Mouse (Mus musculus): ENCODE data around the gene Sertad1.

Sertad1 gene

DNA sequence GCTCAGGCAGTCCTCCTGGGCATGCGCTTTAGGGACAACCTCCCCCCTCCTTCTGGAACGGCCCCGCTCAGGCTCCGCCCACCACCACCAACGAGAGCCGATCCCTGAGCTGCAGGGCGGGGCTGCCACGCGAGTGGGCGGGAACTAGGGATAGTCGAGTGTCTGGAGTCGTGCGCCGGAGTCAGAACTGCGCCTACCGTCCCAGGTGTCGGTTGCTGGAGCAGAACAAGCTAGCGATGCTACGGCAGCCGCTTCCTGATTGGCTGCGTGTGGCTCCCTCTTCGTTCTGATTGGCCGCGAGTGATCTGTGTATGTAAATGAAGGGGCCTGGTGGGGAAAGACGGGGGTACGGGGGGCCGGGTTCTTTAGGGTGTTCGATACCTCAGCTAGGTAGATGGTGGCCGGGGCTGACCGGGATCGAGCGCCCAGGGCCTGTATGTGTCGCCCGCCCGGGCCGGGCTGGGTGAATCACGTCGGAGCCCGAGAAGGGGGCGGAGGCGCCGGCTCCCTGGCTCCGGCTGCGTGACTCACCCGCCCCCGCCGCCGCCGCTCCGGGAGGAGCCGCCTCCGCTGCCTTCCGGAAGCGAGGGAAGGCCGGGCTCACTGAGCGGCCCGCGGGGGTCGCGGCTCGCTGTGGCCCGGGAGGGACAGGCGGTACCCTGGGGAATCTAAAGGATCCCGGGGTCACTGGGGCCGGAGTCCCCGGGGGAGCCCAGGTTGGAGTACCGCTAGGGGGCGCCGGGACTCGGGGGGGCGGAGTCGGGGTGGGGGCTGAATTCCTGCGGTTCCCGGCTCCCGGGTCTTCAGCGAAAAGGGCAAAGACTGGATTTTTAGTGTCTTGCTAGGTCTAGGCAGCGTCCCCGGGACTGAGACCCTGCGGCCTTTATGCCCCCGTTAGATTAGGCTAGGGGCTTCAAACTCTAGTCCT lies at the start of gene Sertad1:
Sertad1 (plus strand) TSS at position 141 of the 928 bp plus-strand sequence.
- DNase-seq, result peak; percentile 100

- no peak for DNase-seq
Observed at GRCm38 (mm10) chr7:27437544-27437943, 49.2 kb upstream of the Sertad1 start.

DNA sequence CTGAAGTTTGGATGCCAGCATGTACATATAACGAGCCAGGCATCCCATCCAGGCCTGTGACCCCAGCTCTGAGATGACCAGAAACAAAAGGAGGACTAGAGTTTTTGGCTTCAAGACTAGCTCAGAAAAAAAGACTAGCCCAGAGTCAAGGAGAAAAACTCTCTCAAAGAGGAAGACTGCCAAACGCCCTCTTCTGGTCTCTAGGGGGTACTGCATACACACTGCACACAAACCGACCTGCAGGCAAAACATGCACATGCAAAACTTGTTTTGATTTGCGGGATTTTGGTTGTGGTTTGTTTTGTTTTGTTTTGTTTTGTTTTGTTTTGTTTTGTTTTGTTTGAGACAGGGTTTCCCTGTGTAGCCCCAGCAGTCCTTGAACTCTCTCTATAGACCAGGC lies 46.7 kb upstream of the Sertad1 start:
- no peak for DNase-seq

GRCm38 (mm10) chr7:27446051-27446450 lies 40.7 kb upstream of the Sertad1 start:
- DNase-seq, result no peak

GRCm38 (mm10) chr7:27446521-27447418 lies 39.9 kb upstream of the Sertad1 start:
- DNase-seq, result peak; percentile 10

DNA sequence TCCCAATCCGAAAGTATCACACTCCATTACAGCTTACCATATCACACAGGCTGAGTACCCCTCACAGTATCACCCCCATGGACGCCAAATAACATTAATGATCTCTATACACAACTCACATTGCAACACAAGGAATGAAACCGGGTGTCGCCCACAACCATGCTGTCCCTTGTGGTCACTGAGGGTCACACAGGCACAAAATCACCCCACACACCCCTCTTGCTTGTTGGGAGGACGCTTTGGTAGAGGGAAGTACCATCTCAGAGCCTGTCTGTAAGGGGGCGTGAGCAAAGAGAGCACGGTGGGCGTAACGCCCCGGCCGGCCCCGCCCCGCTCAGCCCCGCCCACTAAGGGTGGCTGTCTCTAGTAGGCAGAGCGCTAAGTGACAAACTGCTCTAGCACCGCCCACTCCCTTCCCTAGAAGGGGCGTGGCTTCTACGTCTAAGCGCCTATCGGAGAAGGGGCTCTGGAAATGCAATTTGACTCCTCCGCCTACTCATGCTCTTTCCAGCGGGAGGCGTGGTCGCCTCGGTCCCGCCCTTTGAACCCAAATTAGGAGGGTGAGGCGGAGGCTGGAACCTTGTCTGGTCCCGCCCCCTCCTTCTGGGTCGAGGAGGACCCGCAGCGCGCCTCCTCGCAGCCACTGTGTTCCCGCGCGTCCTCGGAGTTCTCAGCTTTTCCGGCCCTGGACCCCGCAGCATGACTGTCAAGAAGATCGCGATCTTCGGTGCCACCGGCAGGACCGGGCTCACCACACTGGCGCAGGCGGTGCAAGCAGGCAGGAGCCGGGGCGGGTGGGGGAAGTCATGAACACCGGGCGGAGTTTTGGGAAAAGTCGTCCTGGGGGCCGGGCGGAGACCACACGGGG lies 39.1 kb upstream of the Sertad1 start, which contains the start of the genes Sptbn4 and Blvrb:
Sptbn4 (minus strand) TSS at position 268 of the 868 bp plus-strand sequence.
Blvrb (plus strand) TSS at position 560 of the 868 bp plus-strand sequence.
- peak; percentile 100 for DNase-seq

DNA sequence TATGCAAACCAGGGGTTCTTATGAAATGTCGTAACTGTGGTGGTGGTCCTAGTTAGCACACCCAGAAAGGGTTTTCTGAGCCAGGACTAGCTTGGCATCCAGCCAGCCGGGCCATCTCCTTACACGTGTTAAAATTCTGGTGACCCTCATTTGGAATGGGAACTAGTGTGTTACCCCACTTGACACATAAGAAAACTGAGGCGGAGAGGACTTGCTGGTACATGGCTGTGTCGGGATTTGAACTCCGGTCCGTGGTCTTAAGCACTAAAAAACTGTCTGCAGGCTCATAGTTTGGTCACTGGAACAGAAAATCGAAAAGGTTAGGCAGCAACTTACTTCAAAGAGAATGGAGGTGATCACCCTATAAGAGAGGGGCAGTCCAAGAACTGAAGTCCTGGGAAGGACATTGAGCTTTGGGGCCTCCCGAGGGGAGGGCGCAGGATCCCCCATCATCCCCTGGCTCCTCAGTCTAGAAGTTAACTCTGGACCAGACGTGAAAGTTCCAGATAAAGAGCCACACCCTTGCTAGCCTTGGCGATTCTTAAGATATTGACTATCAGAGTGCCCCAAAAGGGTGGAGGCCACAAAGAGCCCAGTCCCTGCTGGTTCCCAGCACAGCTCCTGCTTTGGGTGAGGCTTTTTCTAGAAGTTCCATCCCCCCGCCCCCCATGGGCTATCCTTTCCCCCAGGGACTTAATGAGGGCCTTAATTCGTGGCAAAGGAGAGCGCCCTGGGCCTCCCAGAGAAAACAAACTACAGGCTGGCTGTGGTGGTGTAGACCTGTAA lies 38.1 kb upstream of the Sertad1 start:
- DNase-seq, result no peak

GRCm38 (mm10) chr7:27449256-27449862 lies 37.4 kb upstream of the Sertad1 start:
- peak; percentile 60 for DNase-seq

- no peak for DNase-seq
Observed at GRCm38 (mm10) chr7:27451359-27451758, 35.4 kb upstream of the Sertad1 start.

- no peak for DNase-seq
Observed at GRCm38 (mm10) chr7:27452206-27452770, 34.4 kb upstream of the Sertad1 start.

DNA sequence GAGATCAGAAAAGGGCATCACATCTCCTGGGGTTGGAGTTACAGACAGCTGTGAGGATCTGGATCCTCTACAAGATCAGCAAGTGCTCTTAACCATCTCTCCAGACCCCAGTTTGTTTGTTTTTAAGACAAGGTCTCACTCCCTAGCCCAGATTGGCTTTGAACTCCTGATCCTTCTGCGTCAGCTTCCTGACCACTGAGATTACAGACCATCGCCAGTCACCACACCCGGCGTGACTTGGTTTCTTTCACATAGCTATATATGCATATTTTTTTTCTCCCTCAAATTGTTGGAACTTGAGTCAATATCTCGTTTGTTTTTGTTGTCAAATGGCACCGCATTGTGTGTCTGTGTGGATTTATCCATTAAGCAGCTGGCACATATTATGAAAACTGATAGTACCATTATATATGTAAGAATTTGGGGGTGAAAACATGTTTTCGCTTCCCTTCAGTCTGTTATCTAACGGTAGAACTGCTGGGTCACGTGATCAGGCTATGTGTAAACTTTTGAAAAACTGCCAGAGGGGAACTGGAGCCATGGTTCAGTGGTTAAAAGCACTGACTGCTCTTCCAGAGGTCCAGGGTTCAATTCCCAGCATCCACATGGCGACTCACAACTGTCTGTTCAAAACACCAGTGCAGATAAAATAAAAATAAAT lies 32.1 kb upstream of the Sertad1 start:
- DNase-seq, result no peak

- DNase-seq, result no peak
Observed at GRCm38 (mm10) chr7:27455273-27455672, 31.4 kb upstream of the Sertad1 start.

DNA sequence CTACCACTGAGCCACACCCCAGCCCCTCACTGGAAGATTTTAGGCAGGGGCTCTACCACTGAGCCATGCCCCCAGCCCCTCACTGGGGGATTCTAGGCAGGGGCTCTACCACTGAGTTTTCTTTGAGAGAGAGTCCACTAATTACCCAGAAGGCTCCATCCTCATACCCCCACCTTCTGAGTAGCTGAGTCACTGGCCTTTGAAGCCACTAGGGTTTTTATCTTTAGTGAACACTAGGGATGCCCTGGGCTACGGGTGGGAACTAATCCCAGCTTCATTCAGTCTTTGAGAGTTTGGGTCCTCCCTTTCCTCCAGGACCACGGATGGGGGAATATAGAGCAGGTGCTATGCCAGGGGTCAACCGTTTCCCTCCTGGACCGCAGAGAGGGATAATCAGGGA lies 28.1 kb upstream of the Sertad1 start:
- DNase-seq, result no peak

GRCm38 (mm10) chr7:27459640-27460039 lies 27.1 kb upstream of the Sertad1 start:
- no peak for DNase-seq

GRCm38 (mm10) chr7:27460477-27460876 lies 26.2 kb upstream of the Sertad1 start:
- DNase-seq, result no peak

- no peak for DNase-seq
Observed at GRCm38 (mm10) chr7:27467648-27468047, 19.1 kb upstream of the Sertad1 start.

GRCm38 (mm10) chr7:27471390-27472120 lies 15.2 kb upstream of the Sertad1 start:
- no peak for DNase-seq

- DNase-seq, result no peak
Observed at GRCm38 (mm10) chr7:27472596-27472995, 14.1 kb upstream of the Sertad1 start.

GRCm38 (mm10) chr7:27473156-27473834 lies 13.4 kb upstream of the Sertad1 start, which contains the start of gene Sertad3:
Gene Sertad3 (plus strand): TSS chr7:27473768.
- peak; percentile 99 for DNase-seq
